Mouse (Mus musculus): ENCODE results near the gene Phf5a.

Gene Phf5a

GRCm38 (mm10) chr15:81885418-81885934 is 13.8 kb upstream of the Phf5a start:
- DNase-seq (ENCODE audit: low spot score): no peak

- no peak for DNase-seq (ENCODE audit: low spot score)
Observed at GRCm38 (mm10) chr15:81882348-81882747, 10.6 kb upstream of the Phf5a start.

GRCm38 (mm10) chr15:81879531-81880401 is 8.1 kb upstream of the Phf5a start:
- DNase-seq (ENCODE audit: low spot score): peak; percentile 68

GRCm38 (mm10) chr15:81872262-81873136 is 788 bp upstream of the Phf5a start, which contains the start of gene Aco2:
TSS of gene Aco2 (plus strand) at chr15:81872309.
- peak; percentile 98 for DNase-seq (ENCODE audit: low spot score)

- DNase-seq (ENCODE audit: low spot score): no peak
Observed at GRCm38 (mm10) chr15:81869985-81870384, 1.7 kb downstream of the Phf5a start.

- DNase-seq (ENCODE audit: low spot score): no peak
Observed at GRCm38 (mm10) chr15:81864238-81864637, 7.5 kb downstream of the Phf5a start.

- DNase-seq (ENCODE audit: low spot score): no peak
Observed at GRCm38 (mm10) chr15:81860471-81861135, 11.1 kb downstream of the Phf5a start.

GRCm38 (mm10) chr15:81859330-81860255 is 12.1 kb downstream of the Phf5a start:
- peak; percentile 96 for DNase-seq (ENCODE audit: low spot score)

- peak; percentile 69 for DNase-seq (ENCODE audit: low spot score)
Observed at GRCm38 (mm10) chr15:81858517-81859329, 13.0 kb downstream of the Phf5a start, which contains the start of gene Tob2. TSS of gene Tob2 (minus strand) at chr15:81858796.

GRCm38 (mm10) chr15:81858138-81858516 is 13.6 kb downstream of the Phf5a start:
- DNase-seq (ENCODE audit: low spot score): peak; percentile 86

GRCm38 (mm10) chr15:81857724-81858116 is 14.0 kb downstream of the Phf5a start:
- no peak for DNase-seq (ENCODE audit: low spot score)

GRCm38 (mm10) chr15:81856938-81857723 is 14.6 kb downstream of the Phf5a start:
- no peak for DNase-seq (ENCODE audit: low spot score)

GRCm38 (mm10) chr15:81856030-81856790 is 15.5 kb downstream of the Phf5a start:
- DNase-seq (ENCODE audit: low spot score): peak; percentile 87

GRCm38 (mm10) chr15:81853081-81853480 is 18.6 kb downstream of the Phf5a start:
- no peak for DNase-seq (ENCODE audit: low spot score)

- no peak for DNase-seq (ENCODE audit: low spot score)
Observed at GRCm38 (mm10) chr15:81852411-81853000, 19.2 kb downstream of the Phf5a start.

- no peak for DNase-seq (ENCODE audit: low spot score)
Observed at GRCm38 (mm10) chr15:81851375-81851774, 20.3 kb downstream of the Phf5a start.

- no peak for DNase-seq (ENCODE audit: low spot score)
Observed at GRCm38 (mm10) chr15:81850718-81851117, 21.0 kb downstream of the Phf5a start.

GRCm38 (mm10) chr15:81849104-81849503 is 22.6 kb downstream of the Phf5a start:
- DNase-seq (ENCODE audit: low spot score): no peak

Measured in left cerebral cortex, adult 11 months (tissue).